16 mouse cellular contexts compared by ENCODE assay signal in genomic region chr2:90488690-90489590, GRCm38 (mm10).
DNase-seq lines count a peak whose midpoint lies in the region; ATAC-seq and TF ChIP-seq lines count a peak whose summit lies in the region.
"Had no signal": no experiment of that assay in that cellular context is flagged by ENCODE, and none has a peak within 500 bp of the region (broad histone marks: within the 10 kb centered on the region; RNA-seq: fewer than 3 reads in every experiment).

No protein-coding gene starts in this region.

- no peak overlapping the region for H3K4me2 ChIP-seq in midbrain, postnatal 0 days (ENCODE audit: low read depth, low read length, poor library complexity, severe bottlenecking)
- H3K4me2 ChIP-seq: embryonic facial prominence, embryonic 12.5 days; hindbrain, embryonic 14.5 days; limb, embryonic 15.5 days; midbrain, embryonic 12.5 days had no signal

- no peaks in the 10 kb centered on the region for H3K36me3 ChIP-seq in midbrain, postnatal 0 days (ENCODE audit: insufficient read depth, low read length)
- H3K36me3 ChIP-seq: embryonic facial prominence, embryonic 12.5 days; limb, embryonic 15.5 days; midbrain, embryonic 12.5 days had no signal

- peak overlapping the region; percentile 20; the same call in 1 of the 2 replicates for H3K27ac ChIP-seq in layer of hippocampus, adult 2 months
- no peak overlapping the region for H3K27ac ChIP-seq in midbrain, postnatal 0 days (ENCODE audit: low read depth, low read length)
- H3K27ac ChIP-seq: embryonic facial prominence, embryonic 12.5 days; limb, embryonic 15.5 days; midbrain, embryonic 12.5 days had no signal

- no peak overlapping the region for H3K9ac ChIP-seq in midbrain, postnatal 0 days (replicated peaks; ENCODE audit: low read length, poor library complexity, severe bottlenecking)
- H3K9ac ChIP-seq: embryonic facial prominence, embryonic 12.5 days; hindbrain, embryonic 14.5 days; limb, embryonic 15.5 days; midbrain, embryonic 12.5 days had no signal

- no peak overlapping the region for H3K4me3 ChIP-seq in layer of hippocampus, adult 2 months
- no peak overlapping the region for H3K4me3 ChIP-seq in midbrain, postnatal 0 days (ENCODE audit: low read depth, low read length)
- H3K4me3 ChIP-seq: embryonic facial prominence, embryonic 12.5 days; limb, embryonic 15.5 days; midbrain, embryonic 12.5 days had no signal

- no peaks in the 10 kb centered on the region for H3K9me3 ChIP-seq in midbrain, postnatal 0 days (ENCODE audit: low read length)
- H3K9me3 ChIP-seq: embryonic facial prominence, embryonic 12.5 days; limb, embryonic 15.5 days; midbrain, embryonic 12.5 days had no signal

- H3K27me3 ChIP-seq in midbrain, postnatal 0 days (ENCODE audit: insufficient read depth, low read length): no peaks in the 10 kb centered on the region
- H3K27me3 ChIP-seq: embryonic facial prominence, embryonic 12.5 days had no signal

- no peak for DNase-seq in layer of hippocampus, adult 2 months (ENCODE audit: low spot score in 2 of 2)
- no peak for DNase-seq in layer of hippocampus, adult 9-10 months (ENCODE audit: low spot score)
- peak; percentile 30 to 36 for DNase-seq in B cell, adult 2 months
- no peak for DNase-seq in thymus, postnatal 25 days
- DNase-seq in midbrain, postnatal 0 days (ENCODE audit: low spot score): no peak
- DNase-seq: adrenal gland, postnatal 36 days; kidney, postnatal 10 days; layer of hippocampus, adult 9-11 months had no signal

- no peak for TF ChIP-seq CTCF in layer of hippocampus, adult 2 months (conservative IDR thresholded peaks at IDR 0.05)
- TF ChIP-seq CTCF in midbrain, postnatal 0 days (IDR thresholded peaks at IDR 0.05): no peak

- ATAC-seq in common myeloid progenitor, adult 5-6 weeks (replicated peaks; ENCODE audit: low read depth, poor library complexity, severe bottlenecking): peak; percentile 39
- ATAC-seq in monocyte, adult 5-6 weeks (replicated peaks; ENCODE audit: insufficient number of reproducible peaks, low FRiP score, low TSS enrichment, poor library complexity, severe bottlenecking): peak; percentile 49
- no peak for ATAC-seq in midbrain, postnatal 0 days (ENCODE audit: low FRiP score)
- ATAC-seq: activated CD4-positive, CD25-positive, alpha-beta regulatory T cell, adult 4 months; lung, postnatal 0 days had no signal

- 82% methylated on average over 8 of the region's 8 CpGs for WGBS in midbrain, postnatal 0 days

- peaks cover 11% of the 10 kb centered on the region; the same call in 1 of the 2 replicates for H3K4me1 ChIP-seq in midbrain, postnatal 0 days (ENCODE audit: insufficient read depth, low read length)

Comparison
In these comparisons a context has a peak if more than half of its experiments do, and no peak if none do; other contexts are left out.
1. DNase-seq: peak in B cell, adult 2 months (2 of 2); none in layer of hippocampus, adult 2 months (0 of 2), layer of hippocampus, adult 9-10 months (single experiment), thymus, postnatal 25 days (single experiment) and midbrain, postnatal 0 days (single experiment).